Mouse (Mus musculus) kidney, embryonic 16.5 days (tissue): ENCODE data around the gene Slc7a8. TPM values are rescaled to one million over a fixed set of nuclear protein-coding genes. Genes with fewer than 3 reads are reported as not detected.

Source experiments
- ATAC-seq: fragments of 200-750 bp; cut with Nextera tagmentation; 2 replicates; pipeline ENCODE4 v1.8.0; 2017; ENCODE audit warnings: moderate TSS enrichment; ENCODE audit not compliant: low FRiP score, low TSS enrichment
- H3K27ac ChIP-seq: fragments of 300-500 bp; sonication (generic); 2 replicates; pipeline ENCODE4 v1.5.1; 2014; ENCODE audit warnings: low read length
- H3K27me3 ChIP-seq: fragments of 300-500 bp; sonication (generic); 2 replicates; pipeline ENCODE4 v1.6.1; 2014; ENCODE audit warnings: low read length, control low read depth, mixed read lengths; ENCODE audit not compliant: insufficient read depth
- H3K36me3 ChIP-seq: fragments of 300-500 bp; sonication (generic); 2 replicates; pipeline ENCODE4 v1.6.1; 2014; ENCODE audit warnings: low read length, control low read depth, mixed read lengths; ENCODE audit not compliant: insufficient read depth
- H3K4me1 ChIP-seq: fragments of 300-500 bp; sonication (generic); 2 replicates; pipeline ENCODE4 v1.6.1; 2014; ENCODE audit warnings: low read length, control low read depth, mixed read lengths; ENCODE audit not compliant: insufficient read depth
- H3K4me2 ChIP-seq: fragments of 300-500 bp; sonication (generic); replicated peaks from 2 replicates; pipeline ENCODE4 v1.6.1; 2014; ENCODE audit warnings: low read depth, low read length
- H3K4me3 ChIP-seq: fragments of 300-500 bp; sonication (generic); 2 replicates; pipeline ENCODE4 v1.5.1; 2014; ENCODE audit warnings: mild to moderate bottlenecking, low read length
- H3K9ac ChIP-seq: fragments of 300-500 bp; sonication (generic); replicated peaks from 2 replicates; pipeline ENCODE4 v1.6.1; 2014; ENCODE audit warnings: low read length
- H3K9me3 ChIP-seq: fragments of 300-500 bp; sonication (generic); 2 replicates; pipeline ENCODE4 v1.6.1; 2016; ENCODE audit warnings: low read length, control low read depth
- WGBS: fragments of 180-500 bp; shearing (Covaris S2); extraction: QIAGEN DNeasy Blood & Tissue Kit; methylation state at CpG from one replicate; pipeline ENCODE4 v1.1.7; 2014; 5-methylcytosine and 5-hydroxymethylcytosine counted together
- polyA plus RNA-seq: library from polyadenylated mRNA; unstranded; fragments of >200 nt; fragmentation: Nextera tagmentation; extraction: Ambion mirVana; gene quantifications from 2 replicates; pipeline ENCODE4 v1.2.1, GENCODE M21; 2015

Gene Slc7a8
- polyA plus RNA-seq, 1 experiment from 2014 or later: 21.0 TPM

GRCm38 (mm10) chr14:54696752-54697151 is 85.0 kb downstream of the Slc7a8 start:
- Histone ChIP-seq H3K4me2 (no peak overlapping the region), H3K27me3 (no peaks in the 10 kb centered on the region), H3K27ac (no peak overlapping the region), H3K4me3 (no peak overlapping the region), H3K9me3 (no peaks in the 10 kb centered on the region), H3K9ac (no peak overlapping the region), H3K36me3 (peaks cover 10% of the 10 kb centered on the region; the same call in 1 of the 2 replicates), H3K4me1 (no peaks in the 10 kb centered on the region)
- ATAC-seq: no peak
- WGBS: 83% methylated on average over 4 of the region's 4 CpGs

GRCm38 (mm10) chr14:54695042-54695441 is 86.7 kb downstream of the Slc7a8 start:
- Histone ChIP-seq H3K4me3 (no peak overlapping the region), H3K36me3 (peaks cover 20% of the 10 kb centered on the region), H3K4me2 (no peak overlapping the region), H3K27ac (no peak overlapping the region), H3K27me3 (no peaks in the 10 kb centered on the region), H3K9me3 (no peaks in the 10 kb centered on the region), H3K9ac (no peak overlapping the region), H3K4me1 (no peaks in the 10 kb centered on the region)
- ATAC-seq: no peak; the same call in 1 of the 2 replicates
- WGBS: 75% methylated on average over 6 of the region's 6 CpGs

GRCm38 (mm10) chr14:54687251-54687650 is 94.5 kb downstream of the Slc7a8 start:
- Histone ChIP-seq H3K27ac (peak overlapping the region; percentile 86), H3K36me3 (peaks cover 26% of the 10 kb centered on the region), H3K9ac (peak overlapping the region; percentile 98), H3K4me1 (peaks cover 35% of the 10 kb centered on the region), H3K4me3 (peak overlapping the region; percentile 92), H3K27me3 (no peaks in the 10 kb centered on the region), H3K4me2 (peak overlapping the region; percentile 69), H3K9me3 (no peaks in the 10 kb centered on the region)
- 1% methylated on average over 8 of the region's 8 CpGs for WGBS
- no peak for ATAC-seq

GRCm38 (mm10) chr14:54686522-54687143 is 95.1 kb downstream of the Slc7a8 start, which contains the start of gene Acin1:
Acin1 (minus strand) TSS chr14:54686931.
- Histone ChIP-seq H3K9me3 (no peaks in the 10 kb centered on the region), H3K27ac (peak within 1 kb of the TSS; percentile 98), H3K27me3 (no peaks in the 10 kb centered on the region), H3K4me2 (peak within 1 kb of the TSS; percentile 86), H3K9ac (peak within 1 kb of the TSS; percentile 98), H3K36me3 (peaks cover 29% of the 10 kb centered on the region), H3K4me1 (peaks cover 35% of the 10 kb centered on the region), H3K4me3 (peak within 1 kb of the TSS; percentile 92)
- peak; percentile 97 for ATAC-seq
- WGBS: under 1% methylated on average over 44 of the region's 44 CpGs

- WGBS: under 1% methylated on average over 41 of the region's 41 CpGs
- Histone ChIP-seq H3K36me3 (peaks cover 29% of the 10 kb centered on the region), H3K9me3 (no peaks in the 10 kb centered on the region), H3K27ac (peak within 1 kb of the TSS; percentile 98), H3K27me3 (no peaks in the 10 kb centered on the region), H3K4me3 (peak within 1 kb of the TSS; percentile 92), H3K9ac (peak within 1 kb of the TSS; percentile 98), H3K4me1 (peaks cover 35% of the 10 kb centered on the region), H3K4me2 (peak within 1 kb of the TSS; percentile 86)
- ATAC-seq: peak; percentile 88
Observed at GRCm38 (mm10) chr14:54686063-54686521, 95.7 kb downstream of the Slc7a8 start, which contains the start of gene 1700123O20Rik. 1700123O20Rik (plus strand) TSS chr14:54686216.

GRCm38 (mm10) chr14:54685471-54685870 is 96.3 kb downstream of the Slc7a8 start:
- Histone ChIP-seq H3K27me3 (no peaks in the 10 kb centered on the region), H3K27ac (peak overlapping the region; percentile 98; the same call in 1 of the 2 replicates), H3K9ac (peak overlapping the region; percentile 98), H3K36me3 (peaks cover 23% of the 10 kb centered on the region), H3K9me3 (no peaks in the 10 kb centered on the region), H3K4me2 (peak overlapping the region; percentile 86), H3K4me1 (peaks cover 35% of the 10 kb centered on the region), H3K4me3 (peak overlapping the region; percentile 92)
- ATAC-seq: no peak
- 8% methylated on average over 8 of the region's 8 CpGs for WGBS

- H3K4me2 ChIP-seq: no peak overlapping the region
- H3K27me3 ChIP-seq: no peaks in the 10 kb centered on the region
Observed at GRCm38 (mm10) chr14:54682396-54682795, 99.3 kb downstream of the Slc7a8 start.

GRCm38 (mm10) chr14:54678657-54679304 is 103.0 kb downstream of the Slc7a8 start:
- 77% methylated on average over 16 of the region's 16 CpGs for WGBS
- no peak overlapping the region for H3K4me2 ChIP-seq
- H3K9me3 ChIP-seq: no peaks in the 10 kb centered on the region
- ATAC-seq: no peak
- H3K9ac ChIP-seq: no peak overlapping the region
- peaks cover 6% of the 10 kb centered on the region; the same call in 1 of the 2 replicates for H3K4me1 ChIP-seq
- no peaks in the 10 kb centered on the region for H3K27me3 ChIP-seq
- peaks cover 52% of the 10 kb centered on the region for H3K36me3 ChIP-seq
- no peak overlapping the region for H3K27ac ChIP-seq
- no peak overlapping the region for H3K4me3 ChIP-seq

More at GRCm38 (mm10) chr14:54682396-54682795, 99.3 kb downstream of the Slc7a8 start:
- Histone ChIP-seq H3K36me3 (peaks cover 27% of the 10 kb centered on the region; the same call in 1 of the 2 replicates), H3K9ac (no peak overlapping the region), H3K9me3 (no peaks in the 10 kb centered on the region), H3K27ac (no peak overlapping the region), H3K4me3 (no peak overlapping the region), H3K4me1 (peaks cover 17% of the 10 kb centered on the region)
- ATAC-seq: no peak
- WGBS: 81% methylated on average over 3 of the region's 3 CpGs

GRCm38 (mm10) chr14:54676290-54676689 is 105.5 kb downstream of the Slc7a8 start:
- no peaks in the 10 kb centered on the region for H3K9me3 ChIP-seq
- no peak overlapping the region for H3K27ac ChIP-seq
- WGBS: 86% methylated on average over 5 of the region's 5 CpGs
- no peak overlapping the region for H3K9ac ChIP-seq
- no peaks in the 10 kb centered on the region for H3K27me3 ChIP-seq
- no peak overlapping the region for H3K4me2 ChIP-seq
- H3K4me3 ChIP-seq: no peak overlapping the region
- no peak for ATAC-seq
- H3K36me3 ChIP-seq: peaks cover 49% of the 10 kb centered on the region
- H3K4me1 ChIP-seq: no peaks in the 10 kb centered on the region

- WGBS: 68% methylated on average over 2 of the region's 2 CpGs
- H3K27ac ChIP-seq: no peak overlapping the region
Observed at GRCm38 (mm10) chr14:54674317-54674716, 107.4 kb downstream of the Slc7a8 start.

More at GRCm38 (mm10) chr14:54674317-54674716, 107.4 kb downstream of the Slc7a8 start:
- no peak for ATAC-seq
- no peaks in the 10 kb centered on the region for H3K9me3 ChIP-seq
- H3K9ac ChIP-seq: no peak overlapping the region
- H3K36me3 ChIP-seq: peaks cover 52% of the 10 kb centered on the region
- H3K4me3 ChIP-seq: no peak overlapping the region
- H3K4me2 ChIP-seq: no peak overlapping the region
- no peaks in the 10 kb centered on the region for H3K27me3 ChIP-seq
- H3K4me1 ChIP-seq: no peaks in the 10 kb centered on the region
